Mouse (Mus musculus) right cerebral cortex, adult 2 months (tissue): ENCODE results near the gene Mlip.
"Not testable (repeated sequence)": the region's sequence is repeated elsewhere in the genome, so short reads cannot be mapped to it uniquely, and the experiment has no call there.

Source experiments
- DNase-seq, 2 experiments: peaks; one replicate each; pipeline ENCODE4 v3.0.0; 2021 to 2022; ENCODE audit warnings: low spot score in 2 of 2

Gene Mlip

DNA sequence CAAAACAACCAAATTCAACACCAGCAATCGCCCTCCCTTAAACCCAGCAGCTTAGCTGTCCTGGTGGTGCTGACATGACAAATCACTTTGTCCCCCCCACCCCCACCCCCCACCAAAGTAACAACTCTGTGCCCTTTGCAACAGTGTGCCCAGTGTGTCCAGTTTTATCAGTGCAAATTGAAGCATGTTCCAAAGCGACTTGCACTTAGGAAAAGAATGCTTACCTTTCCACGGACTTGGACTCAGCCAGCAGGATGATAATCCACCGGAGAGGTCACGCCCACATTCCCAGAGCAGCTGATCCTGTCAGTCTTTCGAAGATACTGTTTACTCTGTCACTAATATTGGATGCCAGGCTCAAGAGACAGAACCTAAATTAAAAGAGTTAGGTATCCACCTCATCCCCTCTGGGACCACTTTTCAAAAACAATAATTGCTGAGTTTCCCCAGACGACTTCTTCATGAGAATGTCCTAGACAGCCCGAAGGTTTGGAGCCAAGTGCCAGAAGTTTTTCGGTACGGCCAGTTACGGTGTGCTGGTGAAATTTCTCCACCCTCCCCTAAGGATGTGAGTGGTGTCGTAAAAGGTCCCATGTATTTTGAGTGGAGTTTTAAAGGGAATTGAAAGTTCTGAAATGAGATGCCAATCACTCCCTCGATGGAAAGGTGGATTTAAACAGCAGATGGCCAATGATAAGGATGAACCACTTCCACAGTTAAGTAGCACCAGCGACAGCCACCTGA, at the start of gene Mlip:
Gene Mlip (minus strand): TSS at position 538 of the 744 bp plus-strand sequence.
- DNase-seq = no peak

- no peak for DNase-seq
Measured at GRCm38 (mm10) chr9:77399801-77400200, 47.0 kb upstream of the Mlip start.

DNA sequence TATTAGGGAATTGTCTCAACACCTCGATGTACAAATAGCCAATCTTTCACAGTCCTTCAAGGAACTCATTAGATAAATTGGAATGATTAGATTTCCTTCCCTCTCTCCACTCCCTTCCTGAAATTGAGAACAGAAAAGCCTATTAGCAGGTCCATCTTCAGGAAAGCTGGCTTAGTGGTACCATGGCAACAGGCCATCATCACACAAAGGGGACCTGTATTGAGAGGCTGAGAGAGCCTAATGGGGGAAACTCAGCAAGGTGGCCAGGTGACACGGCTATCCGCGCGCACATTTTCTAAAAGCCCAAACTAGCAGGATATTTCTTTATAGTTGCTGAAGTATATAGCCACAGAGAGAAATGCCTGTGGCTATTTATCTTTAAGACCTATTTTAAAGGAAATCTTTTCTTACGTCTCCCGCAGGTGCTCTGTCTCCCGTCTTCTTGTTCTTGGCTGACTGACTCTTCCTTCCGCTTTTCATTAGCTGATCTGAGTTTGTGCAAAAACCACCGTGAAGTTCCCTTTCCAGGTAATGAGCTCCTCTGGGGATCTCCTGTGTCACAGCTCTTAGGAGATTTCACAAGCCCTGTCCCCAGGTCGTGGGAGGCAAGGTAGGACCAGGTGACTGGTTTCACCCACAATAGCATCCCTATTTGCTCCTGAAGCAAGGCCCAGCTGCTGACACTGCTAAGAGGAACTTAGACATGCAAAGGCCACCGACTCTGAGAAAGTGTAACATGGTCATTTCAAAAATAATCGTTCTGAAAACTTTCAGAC, 46.3 kb upstream of the Mlip start:
- DNase-seq = no peak

- DNase-seq = no peak
Measured at GRCm38 (mm10) chr9:77397027-77397426, 44.3 kb upstream of the Mlip start.

DNA sequence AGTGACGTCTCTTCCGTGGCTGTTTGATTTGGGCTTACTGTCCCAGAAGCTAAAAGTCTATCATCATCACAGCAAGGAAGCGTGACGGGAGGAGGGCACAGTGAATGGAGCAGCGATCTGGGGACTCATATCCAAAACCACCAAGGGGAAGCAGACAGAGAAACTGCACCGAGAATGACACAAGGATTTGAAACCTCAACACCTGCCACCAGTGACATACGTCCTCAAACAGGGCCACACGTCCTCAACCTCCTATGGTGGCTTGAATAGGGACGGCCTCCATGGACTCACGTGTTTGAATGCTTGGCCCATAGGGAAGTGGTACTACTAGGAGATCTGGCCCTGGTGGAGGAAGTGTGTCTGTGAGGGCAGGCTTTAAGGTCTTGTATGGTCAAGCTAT, 38.5 kb upstream of the Mlip start:
- no peak for DNase-seq

DNA sequence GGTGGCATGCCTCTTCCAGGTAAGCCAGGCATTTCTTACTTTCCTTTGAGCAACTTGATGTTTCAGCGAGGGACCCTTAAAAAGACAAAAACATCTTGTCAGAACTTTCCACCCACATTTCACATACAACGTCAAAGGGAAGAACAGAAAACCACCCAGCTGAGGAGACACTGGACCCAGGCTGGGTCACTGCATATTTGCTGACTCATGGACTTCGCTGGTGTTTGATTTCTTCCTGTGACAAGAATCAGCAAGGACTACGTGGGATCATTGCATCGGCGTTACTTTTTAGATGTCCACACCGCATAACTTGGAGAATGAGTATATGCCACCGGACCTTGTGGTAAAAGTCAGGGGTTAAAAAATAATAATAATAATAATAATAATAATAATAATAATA, 36.2 kb upstream of the Mlip start:
- DNase-seq = no peak

GRCm38 (mm10) chr9:77386751-77387150, 34.0 kb upstream of the Mlip start:
- peak in 1 of 2 experiments; percentile 20 for DNase-seq

DNA sequence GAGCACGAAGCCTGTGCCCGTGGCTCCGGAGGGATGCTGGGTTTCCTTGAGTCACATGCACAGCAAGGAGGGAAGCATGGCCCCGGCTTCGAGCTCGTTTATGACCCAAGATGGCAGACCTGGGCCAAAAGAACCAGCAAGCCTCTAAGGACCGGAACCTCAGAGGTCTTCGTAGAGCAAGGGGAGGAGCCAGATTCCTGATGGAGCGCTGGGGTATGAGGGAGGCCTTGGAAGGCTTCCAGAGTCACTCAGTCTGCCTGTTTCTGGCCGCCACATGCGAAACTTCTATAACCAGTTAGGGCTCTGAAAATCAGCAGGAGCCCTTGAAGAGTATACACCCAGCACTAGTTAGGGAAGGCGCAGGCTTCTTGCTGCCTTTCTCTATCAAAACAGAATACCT, 32.8 kb upstream of the Mlip start:
- DNase-seq = no peak

- no peak for DNase-seq
Measured at GRCm38 (mm10) chr9:77384651-77385050, 31.9 kb upstream of the Mlip start.

- DNase-seq = no peak
Measured at GRCm38 (mm10) chr9:77383951-77384350, 31.2 kb upstream of the Mlip start.

- DNase-seq = no peak
Measured at GRCm38 (mm10) chr9:77382514-77382913, 29.7 kb upstream of the Mlip start.

DNA sequence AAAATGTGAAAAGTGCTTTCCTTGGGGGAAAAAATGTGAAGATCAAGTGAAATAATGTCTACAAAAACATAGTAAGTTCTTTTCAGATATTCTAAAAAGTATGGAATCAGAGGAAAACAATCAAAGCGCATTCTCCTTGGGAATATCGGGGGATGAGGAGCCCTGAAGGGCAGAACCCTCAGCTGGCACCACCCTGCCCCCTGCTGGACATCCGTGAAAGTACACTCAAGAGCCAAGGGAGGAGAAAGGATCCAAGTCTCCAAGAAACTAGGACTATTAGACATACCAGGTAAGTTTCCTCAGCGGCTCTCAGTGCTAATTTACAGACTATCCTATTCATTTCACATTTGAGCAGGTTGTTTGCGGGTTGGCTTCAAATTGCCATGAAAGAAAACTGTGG, 28.8 kb upstream of the Mlip start:
- peak; percentile 87 to 92 for DNase-seq

GRCm38 (mm10) chr9:77379625-77380024, 26.9 kb upstream of the Mlip start:
- DNase-seq = peak; percentile 79 to 87

DNA sequence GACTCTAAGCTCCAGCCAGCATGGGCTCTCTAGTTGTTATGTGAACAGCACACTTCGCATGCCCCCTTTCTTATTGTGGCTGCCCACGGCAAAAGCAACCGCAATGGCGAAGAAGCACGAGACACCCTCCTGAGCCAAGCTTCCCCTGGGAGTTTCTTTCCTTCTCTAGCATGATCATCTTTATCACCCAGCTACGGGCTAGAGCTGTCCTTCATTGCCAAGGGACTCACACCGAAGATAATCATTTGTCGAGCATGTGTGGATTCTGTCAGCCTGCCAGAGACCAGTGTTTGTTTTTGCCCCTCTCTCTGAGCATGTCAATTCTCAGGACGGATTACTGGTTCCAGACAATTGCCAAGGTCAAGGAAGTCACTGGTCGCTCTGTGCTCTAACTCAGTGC, 24.9 kb upstream of the Mlip start:
- no peak for DNase-seq

GRCm38 (mm10) chr9:77377082-77377481, 24.3 kb upstream of the Mlip start:
- DNase-seq = peak; percentile 48 to 52

- no peak for DNase-seq
Measured at GRCm38 (mm10) chr9:77376561-77376960, 23.8 kb upstream of the Mlip start.

DNA sequence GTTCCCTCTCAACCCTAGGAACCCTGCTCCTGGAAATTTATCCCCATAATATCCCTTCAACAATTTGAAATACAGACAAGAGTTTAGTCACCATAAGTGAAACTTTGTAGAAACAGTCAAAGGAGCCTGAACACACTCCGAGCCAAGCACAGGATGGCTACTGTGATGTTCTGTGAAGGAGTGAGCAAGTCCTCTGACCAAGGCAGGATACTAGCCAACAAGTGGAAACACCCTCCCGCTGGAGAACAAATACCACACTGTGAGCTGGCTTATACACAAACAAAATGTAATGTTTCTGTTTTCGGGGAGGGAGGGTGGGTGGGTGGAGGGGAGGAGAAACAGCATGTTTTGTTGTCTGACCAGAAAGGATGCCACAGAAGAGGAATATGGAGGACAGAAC, 17.9 kb upstream of the Mlip start:
- DNase-seq = no peak

GRCm38 (mm10) chr9:77369262-77369661, 16.5 kb upstream of the Mlip start:
- no peak for DNase-seq

DNA sequence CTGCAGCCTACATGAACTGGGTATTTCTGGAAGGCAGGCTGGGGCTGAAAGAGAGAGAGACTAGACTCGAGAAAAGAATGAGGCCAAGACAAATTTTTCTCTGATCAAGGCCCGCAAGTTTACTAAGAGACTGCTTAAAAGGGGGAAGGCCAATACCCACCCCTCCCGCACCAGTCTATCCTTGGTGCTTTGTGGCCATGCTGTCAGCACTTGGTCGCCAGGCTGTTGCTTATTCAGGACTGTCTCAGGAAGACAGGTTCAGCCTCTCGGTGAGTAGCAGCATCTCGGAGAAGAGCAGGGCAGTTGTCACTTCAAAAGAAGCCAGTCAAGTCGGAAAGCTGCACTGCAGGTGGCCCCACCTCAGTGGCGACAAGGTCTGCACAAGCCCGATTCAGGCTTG, 11.9 kb upstream of the Mlip start:
- DNase-seq = not testable (repeated sequence)

GRCm38 (mm10) chr9:77362906-77363305, 10.1 kb upstream of the Mlip start:
- DNase-seq = no peak

DNA sequence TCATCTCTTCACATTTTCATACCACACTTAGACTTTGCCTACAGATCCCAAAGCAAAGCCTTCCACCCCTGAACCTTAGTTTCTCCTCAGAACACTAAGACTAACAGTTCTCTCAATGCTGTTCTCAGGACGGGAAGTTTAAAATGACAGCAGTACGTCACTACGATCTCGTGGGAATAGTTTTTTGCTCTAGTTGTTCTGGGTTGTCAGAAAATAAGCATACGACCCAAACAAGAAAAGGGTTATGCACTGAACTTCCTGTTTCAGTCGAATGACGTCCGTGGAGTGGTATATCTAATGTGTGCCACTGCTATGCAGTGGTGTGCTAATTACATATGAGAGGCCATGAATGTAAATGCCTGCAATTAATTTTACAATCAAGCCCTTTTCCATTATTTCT, 7.9 kb upstream of the Mlip start:
- DNase-seq = no peak

DNA sequence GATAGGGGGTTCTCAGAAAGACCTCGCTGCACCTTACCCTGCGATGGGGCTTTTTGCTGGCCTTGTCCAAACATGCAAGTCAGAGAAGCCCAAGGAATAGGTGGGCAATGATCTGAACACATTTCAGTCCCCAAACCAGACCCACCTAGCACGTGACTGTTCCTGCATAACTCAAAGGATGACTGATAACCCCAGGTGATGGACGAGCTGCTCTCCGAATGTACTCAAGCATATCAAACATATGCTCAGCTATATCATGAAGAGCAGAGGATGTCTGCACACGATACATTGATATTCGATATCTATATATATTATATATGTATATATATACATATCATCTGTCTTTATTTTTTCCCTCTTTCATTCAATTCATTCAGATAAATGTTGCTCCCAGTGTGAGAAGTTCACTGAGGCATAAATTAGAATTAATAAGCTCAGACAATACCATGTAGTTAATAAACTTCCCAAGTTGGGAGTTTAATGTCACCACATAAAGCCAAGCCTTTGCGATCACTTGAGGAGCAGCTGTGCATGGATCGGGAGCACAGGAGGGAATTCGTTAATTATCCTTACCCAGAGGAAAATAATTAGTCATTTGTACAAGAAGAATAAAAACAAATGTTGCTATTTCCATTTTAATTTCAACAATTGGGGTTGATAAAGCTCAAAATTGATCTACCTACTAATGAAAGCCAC, 6.7 kb upstream of the Mlip start:
- no peak for DNase-seq

- no peak for DNase-seq
Measured at GRCm38 (mm10) chr9:77353942-77354341, 1.2 kb upstream of the Mlip start.
